Mouse (Mus musculus): ENCODE measurements around the gene Aip.

DNA sequence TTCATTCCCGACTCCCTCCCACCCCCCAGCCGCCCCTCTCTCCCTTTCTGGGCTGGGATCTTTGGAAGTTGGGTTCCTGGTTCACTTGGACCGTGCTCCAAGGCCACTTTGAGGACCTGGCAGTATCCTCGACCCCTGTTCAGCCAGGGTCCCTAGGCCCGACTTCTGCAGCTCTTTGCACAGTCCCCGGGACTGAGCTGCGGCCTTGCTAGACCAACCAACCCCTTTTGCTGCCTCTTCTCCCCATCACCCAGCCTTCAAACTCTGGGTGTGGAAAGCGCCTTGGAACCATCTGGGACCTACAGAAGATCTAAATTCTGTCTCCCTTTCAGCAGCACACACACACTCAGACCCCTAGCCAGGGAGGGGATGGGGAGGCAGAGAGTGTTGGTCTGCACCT, 23.2 kb upstream of the Aip start:
- no peak for TF ChIP-seq CTCF (IDR thresholded peaks at IDR 0.05; ENCODE audit: low read depth, low read length)
- TF ChIP-seq TAL1 (conservative IDR thresholded peaks at IDR 0.05; ENCODE audit: low read depth, low read length): no peak
